ENCODE assay signal across 24 mouse cellular contexts in the genomic region with DNA sequence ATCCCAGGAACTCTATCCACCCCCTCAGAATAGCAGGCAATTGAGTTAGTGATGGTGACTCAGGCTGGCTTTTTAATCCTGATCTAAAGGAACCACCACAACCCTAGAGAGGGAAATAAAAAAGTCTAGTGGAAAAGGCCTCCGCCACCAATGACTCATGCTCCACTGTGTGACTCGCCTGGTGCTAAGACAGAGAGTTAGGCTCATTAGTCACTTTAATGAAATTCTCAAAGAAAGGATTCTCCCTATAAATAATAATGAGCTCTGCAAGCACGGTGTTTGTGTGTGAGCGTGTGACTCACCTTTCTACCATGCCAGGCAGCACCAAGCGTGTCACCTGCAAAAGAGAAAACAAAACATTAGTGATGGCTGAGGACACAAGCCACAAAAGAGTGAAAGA. TPM values are rescaled to one million over a fixed set of nuclear protein-coding genes. Genes with fewer than 3 reads are reported as not detected.
A peak's percentile ranks its signal among the peaks of the same experiment; 100 is the strongest.
DNase-seq lines count a peak whose midpoint lies in the region; ATAC-seq and TF ChIP-seq lines count a peak whose summit lies in the region.
"Had no signal": no experiment of that assay in that cellular context is flagged by ENCODE, and none has a peak within 500 bp of the region (broad histone marks: within the 10 kb centered on the region; RNA-seq: fewer than 3 reads in every experiment).

No protein-coding gene starts in this region.

- TF ChIP-seq CTCF in Patski (IDR thresholded peaks at IDR 0.05), result no peak

- peak; percentile 96 for ATAC-seq in Patski
- no peak for ATAC-seq in CD4-positive, CD25-positive, alpha-beta regulatory T cell, adult 4 months
- ATAC-seq: forebrain, embryonic 15.5 days; midbrain, embryonic 13.5 days had no signal

- no peaks in the 10 kb centered on the region for H3K27me3 ChIP-seq in Patski
- H3K27me3 ChIP-seq: forebrain, embryonic 15.5 days; heart, embryonic 15.5 days; limb, embryonic 12.5 days; midbrain, embryonic 13.5 days; neural tube, embryonic 15.5 days had no signal

- CTCF ChIA-PET in Patski (lab: Charles Lee), result interaction anchor here (0.6 to 1.3 kb wide), 2 partner anchors 37 to 193 kb away, joined by 4 to 6 read pairs; no protein-coding TSS in a partner anchor

- in situ Hi-C loops in Patski (cut with MboI; ENCODE audit: low pct_unique_long_range_greater_than_20kb), result no loop called here

- DNase-seq in frontal cortex, adult 2 months (ENCODE audit: extremely low spot score in 1 of 2, low spot score in 1 of 2), result peak; percentile 32 to 71
- DNase-seq in frontal cortex, postnatal 14 days (ENCODE audit: low spot score in 2 of 2), result no peak
- DNase-seq in right cerebral cortex, postnatal 25 days, result peak; percentile 38
- DNase-seq in right cerebral cortex, postnatal 14 days, result no peak
- peak; percentile 92 for DNase-seq in Patski (ENCODE audit: low read depth, low spot score)
- peak; percentile 76 for DNase-seq in telencephalon, adult 2 months (ENCODE audit: low read depth, low spot score)
- DNase-seq in T-cell, adult 2 months (ENCODE audit: low spot score), result no peak
- DNase-seq: cerebellum, adult 11 months; cerebellum, postnatal 36 days; gastrocnemius, postnatal 10 days; heart, adult 18-20 months; kidney, adult 18-20 months; kidney, postnatal 14 days; retina, postnatal 1 day; thymus, postnatal 36 days had no signal

- POLR2A ChIA-PET in Patski (lab: Charles Lee), result no interaction called here

RNA-seq across cellular contexts. Expression of a gene that starts 41.3 kb away (rescaled TPM):
- 50.1 and 57.2 TPM in 2 replicates for polyA plus RNA-seq in frontal cortex, adult 2 months (2012; rRNA removed)
- polyA plus RNA-seq in Patski (2021), result 35.1 TPM
- polyA plus RNA-seq in CD4-positive, CD25-positive, alpha-beta regulatory T cell, adult 4 months (2017; shearing (Covaris generic)), result 10 to 100 TPM; 55.1 to 70.7 TPM

RNA-seq across cellular contexts. Expression of a gene that starts 55.8 kb away (rescaled TPM):
- 0.32 TPM in 1 of 2 replicates, not detected in the other for polyA plus RNA-seq in frontal cortex, adult 2 months (2012; rRNA removed)
- polyA plus RNA-seq in Patski (2021), result not detected
- polyA plus RNA-seq in CD4-positive, CD25-positive, alpha-beta regulatory T cell, adult 4 months (2017; shearing (Covaris generic)), result not detected
- polyA plus RNA-seq: embryonic facial prominence, embryonic 10.5 days; forebrain, embryonic 15.5 days; heart, embryonic 15.5 days; limb, embryonic 12.5 days; liver, embryonic 14.5 days; lung, embryonic 16.5 days; midbrain, embryonic 13.5 days; neural tube, embryonic 15.5 days had no signal

Comparison
In these comparisons a context has a peak if more than half of its experiments do, and no peak if none do; other contexts are left out.
1. DNase-seq: peak in frontal cortex, adult 2 months (2 of 2), right cerebral cortex, postnatal 25 days (single experiment), Patski (single experiment) and telencephalon, adult 2 months (single experiment); none in frontal cortex, postnatal 14 days (0 of 2), right cerebral cortex, postnatal 14 days (single experiment) and T-cell, adult 2 months (single experiment).